Mouse (Mus musculus): ENCODE measurements around the gene Srpk1. TPM values are rescaled to one million over a fixed set of nuclear protein-coding genes. Genes with fewer than 3 reads are reported as not detected.
"Not testable (repeated sequence)": the region's sequence is repeated elsewhere in the genome, so short reads cannot be mapped to it uniquely, and the experiment has no call there.

Gene Srpk1
- polyA plus RNA-seq, 1 experiment from 2014 or later, result 80.8 TPM

- not testable (repeated sequence) for H3K9me3 ChIP-seq (ENCODE audit: control insufficient read depth, low read length); H3K9ac ChIP-seq (ENCODE audit: low read depth, low read length); ATAC-seq; H3K27me3 ChIP-seq (replicated peaks; ENCODE audit: control insufficient read depth, insufficient read depth, low read length); H3K4me2 ChIP-seq (ENCODE audit: low read length); H3K36me3 ChIP-seq (ENCODE audit: control insufficient read depth, insufficient read depth, low read length); H3K4me1 ChIP-seq (ENCODE audit: control insufficient read depth, insufficient read depth, low read depth, low read length); H3K4me3 ChIP-seq (ENCODE audit: low read length); H3K27ac ChIP-seq (ENCODE audit: low read depth, low read length)
- WGBS, result 89% methylated on average over 4 of the region's 4 CpGs
These were observed 68.5 kb downstream of the Srpk1 start for GRCm38 (mm10) chr17:28554021-28554420.

GRCm38 (mm10) chr17:28553040-28553793 is 69.3 kb downstream of the Srpk1 start:
- H3K9me3 ChIP-seq (ENCODE audit: control insufficient read depth, low read length), result no peaks in the 10 kb centered on the region
- no peak overlapping the region for H3K9ac ChIP-seq (ENCODE audit: low read depth, low read length)
- 8% methylated on average over 14 of the region's 14 CpGs for WGBS
- no peak overlapping the region for H3K4me2 ChIP-seq (ENCODE audit: low read length)
- H3K27ac ChIP-seq (ENCODE audit: low read depth, low read length), result no peak overlapping the region
- no peaks in the 10 kb centered on the region; the same call in none of the 2 replicates for H3K4me1 ChIP-seq (ENCODE audit: control insufficient read depth, insufficient read depth, low read depth, low read length)
- ATAC-seq, result no peak
- no peak overlapping the region for H3K4me3 ChIP-seq (ENCODE audit: low read length)
- no peaks in the 10 kb centered on the region for H3K36me3 ChIP-seq (ENCODE audit: control insufficient read depth, insufficient read depth, low read length)
- no peaks in the 10 kb centered on the region for H3K27me3 ChIP-seq (replicated peaks; ENCODE audit: control insufficient read depth, insufficient read depth, low read length)

GRCm38 (mm10) chr17:28549111-28549510 is 73.4 kb downstream of the Srpk1 start, which contains the start of gene Clpsl2:
Gene Clpsl2 (plus strand): TSS chr17:28549411.
- H3K4me1 ChIP-seq (ENCODE audit: control insufficient read depth, insufficient read depth, low read depth, low read length), result no peaks in the 10 kb centered on the region; the same call in 1 of the 2 replicates
- H3K4me3 ChIP-seq (ENCODE audit: low read length), result no peak within 1 kb of the TSS
- 76% methylated on average over 14 of the region's 14 CpGs for WGBS
- ATAC-seq, result no peak
- H3K27me3 ChIP-seq (replicated peaks; ENCODE audit: control insufficient read depth, insufficient read depth, low read length), result no peaks in the 10 kb centered on the region
- H3K9ac ChIP-seq (ENCODE audit: low read depth, low read length), result no peak within 1 kb of the TSS
- H3K27ac ChIP-seq (ENCODE audit: low read depth, low read length), result no peak within 1 kb of the TSS
- no peaks in the 10 kb centered on the region for H3K36me3 ChIP-seq (ENCODE audit: control insufficient read depth, insufficient read depth, low read length)
- no peak within 1 kb of the TSS for H3K4me2 ChIP-seq (ENCODE audit: low read length)
- no peaks in the 10 kb centered on the region for H3K9me3 ChIP-seq (ENCODE audit: control insufficient read depth, low read length)

GRCm38 (mm10) chr17:28548550-28548949 is 74.0 kb downstream of the Srpk1 start:
- 76% methylated on average over 11 of the region's 11 CpGs for WGBS
- no peak overlapping the region for H3K4me3 ChIP-seq (ENCODE audit: low read length)
- no peaks in the 10 kb centered on the region for H3K27me3 ChIP-seq (replicated peaks; ENCODE audit: control insufficient read depth, insufficient read depth, low read length)
- H3K4me1 ChIP-seq (ENCODE audit: control insufficient read depth, insufficient read depth, low read depth, low read length), result no peaks in the 10 kb centered on the region; the same call in 1 of the 2 replicates
- no peak overlapping the region for H3K27ac ChIP-seq (ENCODE audit: low read depth, low read length)
- no peaks in the 10 kb centered on the region for H3K36me3 ChIP-seq (ENCODE audit: control insufficient read depth, insufficient read depth, low read length)
- no peaks in the 10 kb centered on the region for H3K9me3 ChIP-seq (ENCODE audit: control insufficient read depth, low read length)
- no peak for ATAC-seq
- no peak overlapping the region for H3K9ac ChIP-seq (ENCODE audit: low read depth, low read length)
- H3K4me2 ChIP-seq (ENCODE audit: low read length), result no peak overlapping the region

GRCm38 (mm10) chr17:28546925-28547324 is 75.6 kb downstream of the Srpk1 start:
- Histone ChIP-seq H3K9ac (ENCODE audit: low read depth, low read length) (no peak overlapping the region), H3K4me1 (ENCODE audit: control insufficient read depth, insufficient read depth, low read depth, low read length) (no peaks in the 10 kb centered on the region), H3K27ac (ENCODE audit: low read depth, low read length) (no peak overlapping the region), H3K36me3 (ENCODE audit: control insufficient read depth, insufficient read depth, low read length) (no peaks in the 10 kb centered on the region), H3K27me3 (replicated peaks; ENCODE audit: control insufficient read depth, insufficient read depth, low read length) (no peaks in the 10 kb centered on the region), H3K4me3 (ENCODE audit: low read length) (no peak overlapping the region), H3K4me2 (ENCODE audit: low read length) (no peak overlapping the region), H3K9me3 (ENCODE audit: control insufficient read depth, low read length) (peaks cover under 1% of the 10 kb centered on the region; the same call in 1 of the 2 replicates)
- WGBS, result 87% methylated on average over 1 of the region's 1 CpGs
- no peak for ATAC-seq

- Histone ChIP-seq H3K36me3 (ENCODE audit: control insufficient read depth, insufficient read depth, low read length) (no peaks in the 10 kb centered on the region), H3K4me2 (ENCODE audit: low read length) (no peak overlapping the region), H3K27ac (ENCODE audit: low read depth, low read length) (no peak overlapping the region), H3K9me3 (ENCODE audit: control insufficient read depth, low read length) (peaks cover 9% of the 10 kb centered on the region), H3K4me1 (ENCODE audit: control insufficient read depth, insufficient read depth, low read depth, low read length) (no peaks in the 10 kb centered on the region), H3K27me3 (replicated peaks; ENCODE audit: control insufficient read depth, insufficient read depth, low read length) (peaks cover 2% of the 10 kb centered on the region; the same call in 1 of the 2 replicates), H3K4me3 (ENCODE audit: low read length) (no peak overlapping the region), H3K9ac (ENCODE audit: low read depth, low read length) (no peak overlapping the region)
- 49% methylated on average over 12 of the region's 12 CpGs for WGBS
- ATAC-seq, result no peak
These were observed 84.6 kb downstream of the Srpk1 start for GRCm38 (mm10) chr17:28537881-28538280.

Small RNA genes within 50 kb of the gene (microRNA-seq; reads per million reads assigned to microRNA genes)
- not detected for gene Mir6969

Other genes with a start within 250 kb of the Srpk1 start
- gene Fkbp5, start 105.2 kb downstream of the Srpk1 start, polyA plus RNA-seq (2015; fragmentation: Nextera tagmentation; extraction: Ambion mirVana), result 26.7 and 30.8 TPM in 2 replicates
- gene Armc12, start 91.9 kb downstream of the Srpk1 start, polyA plus RNA-seq (2015; fragmentation: Nextera tagmentation; extraction: Ambion mirVana), result not detected in 2 replicates
- gene Clpsl2, start 73.3 kb downstream of the Srpk1 start, polyA plus RNA-seq (2015; fragmentation: Nextera tagmentation; extraction: Ambion mirVana), result not detected in 2 replicates
- gene Clps, start 61.9 kb downstream of the Srpk1 start, polyA plus RNA-seq (2015; fragmentation: Nextera tagmentation; extraction: Ambion mirVana), result not detected in 2 replicates
- gene Lhfpl5, start 47.1 kb downstream of the Srpk1 start, polyA plus RNA-seq (2015; fragmentation: Nextera tagmentation; extraction: Ambion mirVana), result 20.1 and 26.9 TPM in 2 replicates
- gene Slc26a8, start 67.5 kb upstream of the Srpk1 start, polyA plus RNA-seq (2015; fragmentation: Nextera tagmentation; extraction: Ambion mirVana), result 1.4 TPM in 2 replicates
- 22.7 and 24.0 TPM in 2 replicates for gene Mapk14, start 68.6 kb upstream of the Srpk1 start, polyA plus RNA-seq (2015; fragmentation: Nextera tagmentation; extraction: Ambion mirVana)
- gene AC170998.1, start 103.4 kb upstream of the Srpk1 start, polyA plus RNA-seq (2015; fragmentation: Nextera tagmentation; extraction: Ambion mirVana), result 1.9 TPM in 2 replicates
- 1.2 and 2.0 TPM in 2 replicates for gene Mapk13, start 146.6 kb upstream of the Srpk1 start, polyA plus RNA-seq (2015; fragmentation: Nextera tagmentation; extraction: Ambion mirVana)
- gene Brpf3, start 178.4 kb upstream of the Srpk1 start, polyA plus RNA-seq (2015; fragmentation: Nextera tagmentation; extraction: Ambion mirVana), result 6.3 and 7.0 TPM in 2 replicates
- gene Pnpla1, start 235.7 kb upstream of the Srpk1 start, polyA plus RNA-seq (2015; fragmentation: Nextera tagmentation; extraction: Ambion mirVana), result not detected in 2 replicates